Mouse (Mus musculus): Measurements from ENCODE around the gene Myo5c. TPM values are rescaled to one million over a fixed set of nuclear protein-coding genes. Genes with fewer than 3 reads are reported as not detected.

Myo5c gene
- total RNA-seq, 2 experiments from 2014 or later, result 5.9 to 9.6 TPM

Other genes starting within 250 kb of the Myo5c start
- gene Arpp19, start 194.4 kb upstream of the Myo5c start, total RNA-seq (2021), result 100 to 1,000 TPM; 117 to 122 TPM
- gene Myo5a, start 161.0 kb upstream of the Myo5c start, total RNA-seq (2021), result 10 to 100 TPM; 12.2 to 14.1 TPM
- gene Gnb5, start 74.3 kb downstream of the Myo5c start, total RNA-seq (2021), result 10 to 100 TPM in 1 of 2 experiments, 1 to 10 TPM in 1; 7.4 to 11.3 TPM
- not detected for gene Bcl2l10, start 115.7 kb downstream of the Myo5c start, total RNA-seq (2021)
- 10 to 100 TPM; 26.8 to 33.9 TPM for gene Mapk6, start 178.0 kb downstream of the Myo5c start, total RNA-seq (2021)
- gene Leo1, start 209.5 kb downstream of the Myo5c start, total RNA-seq (2021), result 10 to 100 TPM; 17.3 to 22.2 TPM

Data from gastrocnemius, postnatal 14 days (tissue).